Mouse (Mus musculus) heart, adult 2 months (tissue): ENCODE data around the gene Papss1.

Experiments used
- CTCF ChIP-seq: fragments of 200-600 bp; IDR thresholded peaks from 2 replicates; pipeline ENCODE4 v1.8.1; 2022; ENCODE audit warnings: antibody characterized with exemption, mild to moderate bottlenecking, moderate library complexity
- POLR2A ChIP-seq: fragments of 200-500 bp; IDR thresholded peaks from 2 replicates; pipeline ENCODE4 v1.6.1; 2011; ENCODE audit warnings: mild to moderate bottlenecking, low read depth, low read length, control low read depth; ENCODE audit not compliant: insufficient read depth

DNA sequence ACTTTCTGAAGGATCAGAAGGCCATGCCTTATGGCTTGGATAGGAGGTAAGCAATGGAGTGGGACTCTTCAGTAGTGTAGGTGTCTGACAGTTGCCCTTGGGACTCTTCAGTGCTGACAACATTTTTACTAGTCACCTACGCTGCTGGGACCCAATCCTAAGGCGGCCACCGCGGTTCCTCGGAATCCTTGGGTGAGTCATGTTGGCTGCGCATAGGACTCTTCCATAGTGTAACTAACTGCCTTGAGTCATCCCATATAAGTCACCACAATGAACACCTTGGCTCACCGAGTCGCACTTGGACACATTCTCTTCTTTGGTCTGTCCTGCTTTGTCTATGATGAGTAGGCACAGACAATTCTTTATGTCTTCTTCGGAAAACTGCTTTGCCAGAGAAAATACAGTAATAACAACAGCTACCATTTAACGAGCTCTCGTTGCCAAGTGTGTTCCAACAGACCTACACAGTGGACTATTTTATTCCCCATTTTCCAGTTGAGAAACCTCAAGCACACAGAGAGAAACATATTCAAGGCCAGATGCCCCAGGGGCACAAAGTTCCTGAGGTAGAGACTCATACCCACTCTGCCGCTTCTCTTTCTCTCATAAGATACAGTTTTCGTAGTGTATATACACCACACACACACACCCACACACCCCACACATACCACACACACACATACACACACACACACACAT, 23.2 kb upstream of the Papss1 start:
- TF ChIP-seq POLR2A, result no peak
- no peak for TF ChIP-seq CTCF
